Mouse (Mus musculus): Measurements from ENCODE around the gene Cdh12.

DNA sequence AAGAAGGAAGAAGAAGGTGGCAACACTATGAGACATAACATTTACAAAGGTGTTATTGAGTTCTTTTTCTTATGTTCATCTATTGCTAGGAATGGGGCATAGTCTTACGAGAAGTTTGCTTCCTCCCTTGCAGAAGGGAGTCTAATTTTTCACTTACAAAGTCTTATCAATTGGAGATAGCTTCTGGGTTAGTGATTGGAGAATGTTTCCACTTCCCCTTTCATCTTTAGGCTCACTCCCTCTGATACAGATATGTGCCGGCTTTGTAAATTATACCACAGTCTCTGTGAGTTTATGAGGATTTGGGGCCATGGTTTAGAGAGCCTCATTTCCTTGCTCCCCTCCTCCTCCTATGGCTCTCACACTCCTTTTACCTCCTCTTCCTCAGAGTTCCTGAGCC, 1009.0 kb downstream of the Cdh12 start:
- TF ChIP-seq EP300 (IDR thresholded peaks at IDR 0.05; ENCODE audit: low read length) = no peak
- no peak for TF ChIP-seq USF1 (IDR thresholded peaks at IDR 0.05; ENCODE audit: low read depth, low read length)
- no peak for TF ChIP-seq BHLHE40 (IDR thresholded peaks at IDR 0.05; ENCODE audit: low read depth, low read length)
- no peak for TF ChIP-seq ZC3H11A (IDR thresholded peaks at IDR 0.05; ENCODE audit: low read depth, low read length)
- no peak for TF ChIP-seq POLR2A (IDR thresholded peaks at IDR 0.05; ENCODE audit: low read depth, low read length)
- no peak for TF ChIP-seq IRF4 (IDR thresholded peaks at IDR 0.05; ENCODE audit: low read depth, low read length)
- no peak for TF ChIP-seq MYC (IDR thresholded peaks at IDR 0.05; ENCODE audit: low read depth, low read length)
